Mouse (Mus musculus): ENCODE measurements around the gene C530008M17Rik.

DNA sequence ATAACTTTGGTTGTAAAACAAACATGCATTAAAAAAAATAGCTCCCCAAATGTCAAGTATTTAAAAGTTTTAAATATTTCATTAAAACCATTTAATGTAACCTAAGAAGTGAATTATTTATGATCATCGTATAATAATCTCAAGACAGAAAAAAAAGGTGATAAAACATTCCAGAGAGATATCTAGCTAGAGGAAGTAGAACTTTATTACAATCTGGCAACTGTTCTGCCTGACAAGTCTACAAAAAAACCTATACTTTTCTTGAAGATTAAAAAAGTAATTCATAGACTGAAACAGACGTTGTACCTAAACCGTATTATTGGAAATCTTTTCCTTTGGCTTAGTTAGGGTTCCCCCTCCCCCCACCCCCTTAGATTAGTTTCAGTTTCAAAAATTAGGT is 50.8 kb downstream of the C530008M17Rik start:
- TF ChIP-seq CTCF (conservative IDR thresholded peaks at IDR 0.05; ENCODE audit: insufficient read depth, insufficient read length, low read depth, low read length) (no peak), POLR2A (IDR thresholded peaks at IDR 0.05; ENCODE audit: low read depth, low read length) (no peak)
